Mouse (Mus musculus) embryonic facial prominence, embryonic 13.5 days (tissue): ENCODE results near the gene Aco2. TPM values are rescaled to one million over a fixed set of nuclear protein-coding genes. Genes with fewer than 3 reads are reported as not detected.

Source experiments
- ATAC-seq: fragments of 200-750 bp; cut with Nextera tagmentation; 2 replicates; pipeline ENCODE4 v1.8.0; 2017; ENCODE audit warnings: low read depth; ENCODE audit not compliant: insufficient number of reproducible peaks, insufficient read depth, low FRiP score, low TSS enrichment
- H3K27ac ChIP-seq: fragments of 300-500 bp; sonication (generic); 2 replicates; pipeline ENCODE4 v1.5.1; 2015; ENCODE audit warnings: moderate library complexity, mild to moderate bottlenecking, inconsistent platforms
- H3K27me3 ChIP-seq: fragments of 300-500 bp; sonication (generic); 2 replicates; pipeline ENCODE4 v1.6.1; 2015; ENCODE audit warnings: mild to moderate bottlenecking, inconsistent platforms
- H3K36me3 ChIP-seq: fragments of 300-500 bp; sonication (generic); 2 replicates; pipeline ENCODE4 v1.6.1; 2015; ENCODE audit warnings: mild to moderate bottlenecking, inconsistent platforms
- H3K4me1 ChIP-seq: fragments of 300-500 bp; sonication (generic); 2 replicates; pipeline ENCODE4 v1.6.1; 2015; ENCODE audit warnings: inconsistent platforms
- H3K4me2 ChIP-seq: fragments of 300-500 bp; sonication (generic); 2 replicates; pipeline ENCODE4 v1.6.1; 2015; ENCODE audit warnings: moderate library complexity, mild to moderate bottlenecking, inconsistent platforms
- H3K4me3 ChIP-seq: fragments of 300-500 bp; sonication (generic); 2 replicates; pipeline ENCODE4 v1.5.1; 2015; ENCODE audit warnings: mild to moderate bottlenecking, inconsistent platforms
- H3K9ac ChIP-seq: fragments of 300-500 bp; sonication (generic); 2 replicates; pipeline ENCODE4 v1.6.1; 2015; ENCODE audit warnings: mild to moderate bottlenecking, inconsistent platforms
- H3K9me3 ChIP-seq: fragments of 300-500 bp; sonication (generic); 2 replicates; pipeline ENCODE4 v1.6.1; 2016; ENCODE audit warnings: inconsistent platforms
- WGBS: fragments of 180-500 bp; shearing (Covaris S2); methylation state at CpG from one replicate; pipeline ENCODE4 v1.1.7; 2015; ENCODE audit warnings: mixed read lengths; 5-methylcytosine and 5-hydroxymethylcytosine counted together
- polyA plus RNA-seq: library from polyadenylated mRNA; unstranded; fragments of >200 nt; fragmentation: Nextera tagmentation; extraction: Ambion mirVana; gene quantifications from 2 replicates; pipeline ENCODE4 v1.2.1, GENCODE M21; 2015

Gene Aco2
- polyA plus RNA-seq, 1 experiment from 2014 or later, result 151 TPM

- Histone ChIP-seq H3K9me3 (no peaks in the 10 kb centered on the region), H3K4me2 (peak overlapping the region; percentile 65), H3K9ac (peak overlapping the region; percentile 67), H3K27ac (peak overlapping the region; percentile 68), H3K4me1 (peaks cover 27% of the 10 kb centered on the region), H3K27me3 (no peaks in the 10 kb centered on the region), H3K36me3 (no peaks in the 10 kb centered on the region), H3K4me3 (peak overlapping the region; percentile 42; the same call in 1 of the 2 replicates)
- no peak for ATAC-seq
- 68% methylated on average over 10 of the region's 10 CpGs for WGBS
These were observed 36.9 kb upstream of the Aco2 start for GRCm38 (mm10) chr15:81835007-81835880.

GRCm38 (mm10) chr15:81836124-81836821 lies 35.8 kb upstream of the Aco2 start:
- peak overlapping the region; percentile 67 for H3K9ac ChIP-seq
- under 1% methylated on average over 33 of the region's 33 CpGs for WGBS

GRCm38 (mm10) chr15:81836966-81837920 lies 34.9 kb upstream of the Aco2 start:
- WGBS, result 52% methylated on average over 7 of the region's 7 CpGs
- no peak overlapping the region for H3K9ac ChIP-seq
- H3K4me3 ChIP-seq, result peak overlapping the region; percentile 42
- H3K4me2 ChIP-seq, result peak overlapping the region; percentile 65
- H3K27ac ChIP-seq, result peak overlapping the region; percentile 68
- H3K9me3 ChIP-seq, result no peaks in the 10 kb centered on the region
- H3K36me3 ChIP-seq, result no peaks in the 10 kb centered on the region
- ATAC-seq, result no peak
- H3K4me1 ChIP-seq, result peaks cover 20% of the 10 kb centered on the region
- no peaks in the 10 kb centered on the region for H3K27me3 ChIP-seq

More at GRCm38 (mm10) chr15:81836124-81836821, 35.8 kb upstream of the Aco2 start:
- Histone ChIP-seq H3K27ac (peak overlapping the region; percentile 68), H3K36me3 (no peaks in the 10 kb centered on the region), H3K4me1 (peaks cover 25% of the 10 kb centered on the region), H3K4me3 (peak overlapping the region; percentile 42), H3K27me3 (no peaks in the 10 kb centered on the region), H3K9me3 (no peaks in the 10 kb centered on the region), H3K4me2 (peak overlapping the region; percentile 65)
- ATAC-seq, result peak; percentile 80

DNA sequence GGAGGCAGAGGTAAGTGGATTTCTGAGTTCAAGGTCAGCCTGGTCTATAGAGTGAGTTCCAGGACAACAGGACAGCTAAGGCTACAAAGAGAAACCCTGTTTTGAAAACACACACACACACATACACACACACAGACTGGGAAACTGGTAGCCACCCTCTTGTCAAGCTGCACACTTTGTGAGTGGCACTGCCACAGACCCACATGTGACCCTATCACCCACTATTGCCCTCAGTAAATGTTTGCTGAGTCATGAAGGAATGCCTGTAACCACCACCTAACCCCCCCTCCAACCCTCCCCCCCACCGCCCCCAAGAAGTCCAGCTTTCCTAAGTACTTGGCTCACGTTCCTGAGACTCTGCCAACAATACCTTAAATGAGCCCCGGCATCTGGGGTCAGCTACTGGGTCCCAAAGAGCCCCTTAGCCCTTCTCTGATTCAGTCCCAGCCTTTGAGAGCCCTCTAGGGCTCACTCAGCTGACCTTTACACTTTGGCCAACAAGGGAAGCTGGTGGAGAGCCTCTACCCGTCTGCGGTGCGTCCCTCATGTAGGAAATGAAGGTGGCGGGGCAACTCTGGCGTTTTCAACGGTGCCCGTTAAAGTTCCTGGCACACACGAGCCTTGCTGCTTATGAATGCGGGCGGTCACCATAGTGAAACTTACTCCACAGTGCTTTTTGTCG lies 33.4 kb upstream of the Aco2 start:
- no peak for ATAC-seq
- no peaks in the 10 kb centered on the region for H3K27me3 ChIP-seq
- H3K9me3 ChIP-seq, result no peaks in the 10 kb centered on the region
- WGBS, result 74% methylated on average over 14 of the region's 14 CpGs
- no peak overlapping the region for H3K4me3 ChIP-seq
- no peak overlapping the region for H3K9ac ChIP-seq
- H3K4me1 ChIP-seq, result peaks cover 20% of the 10 kb centered on the region
- H3K27ac ChIP-seq, result no peak overlapping the region; the same call in 1 of the 2 replicates
- no peaks in the 10 kb centered on the region for H3K36me3 ChIP-seq
- H3K4me2 ChIP-seq, result no peak overlapping the region

- WGBS, result 73% methylated on average over 5 of the region's 5 CpGs
- no peak for ATAC-seq
- Histone ChIP-seq H3K27me3 (no peaks in the 10 kb centered on the region), H3K4me2 (no peak overlapping the region), H3K27ac (no peak overlapping the region), H3K36me3 (no peaks in the 10 kb centered on the region), H3K4me1 (peaks cover 20% of the 10 kb centered on the region), H3K9me3 (no peaks in the 10 kb centered on the region), H3K4me3 (no peak overlapping the region), H3K9ac (0 out of 2 replicates have a peak overlapping the region, but pooled peaks have one; percentile 21)
These were observed 32.5 kb upstream of the Aco2 start for GRCm38 (mm10) chr15:81839634-81840033.

GRCm38 (mm10) chr15:81840306-81840705 lies 31.8 kb upstream of the Aco2 start:
- H3K4me3 ChIP-seq, result no peak overlapping the region
- no peak overlapping the region for H3K27ac ChIP-seq
- no peaks in the 10 kb centered on the region for H3K36me3 ChIP-seq
- no peaks in the 10 kb centered on the region for H3K27me3 ChIP-seq
- peaks cover 17% of the 10 kb centered on the region for H3K4me1 ChIP-seq
- no peaks in the 10 kb centered on the region for H3K9me3 ChIP-seq
- ATAC-seq, result no peak
- H3K9ac ChIP-seq, result no peak overlapping the region
- no peak overlapping the region for H3K4me2 ChIP-seq
- 93% methylated on average over 7 of the region's 7 CpGs for WGBS

DNA sequence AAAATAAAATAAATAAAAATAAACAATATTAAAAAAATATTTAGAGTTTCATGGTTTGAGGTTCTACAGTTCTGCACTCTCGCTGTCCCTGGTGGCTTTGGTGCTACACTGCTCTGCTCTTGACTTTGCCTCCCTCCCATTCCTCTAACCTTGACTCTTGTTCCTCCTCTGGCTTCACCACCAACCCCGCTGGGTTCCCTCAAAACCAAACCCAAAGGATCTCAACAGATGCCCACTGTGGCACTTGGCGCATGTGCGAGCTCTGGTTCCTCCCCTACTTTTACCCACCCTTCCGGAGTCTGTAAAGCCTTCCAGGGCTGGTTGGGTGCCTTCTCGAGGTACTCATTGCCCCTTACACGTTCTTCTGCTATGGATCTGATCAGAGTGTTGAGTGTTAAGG lies 29.8 kb upstream of the Aco2 start:
- 86% methylated on average over 7 of the region's 7 CpGs for WGBS
- no peaks in the 10 kb centered on the region for H3K9me3 ChIP-seq
- H3K4me1 ChIP-seq, result 0 out of 2 replicates have a peak, but pooled peaks cover 5% of the 10 kb centered on the region
- H3K27me3 ChIP-seq, result no peaks in the 10 kb centered on the region
- no peak for ATAC-seq
- no peak overlapping the region for H3K4me2 ChIP-seq
- no peak overlapping the region for H3K4me3 ChIP-seq
- no peak overlapping the region for H3K27ac ChIP-seq
- peaks cover 8% of the 10 kb centered on the region for H3K36me3 ChIP-seq
- no peak overlapping the region for H3K9ac ChIP-seq

DNA sequence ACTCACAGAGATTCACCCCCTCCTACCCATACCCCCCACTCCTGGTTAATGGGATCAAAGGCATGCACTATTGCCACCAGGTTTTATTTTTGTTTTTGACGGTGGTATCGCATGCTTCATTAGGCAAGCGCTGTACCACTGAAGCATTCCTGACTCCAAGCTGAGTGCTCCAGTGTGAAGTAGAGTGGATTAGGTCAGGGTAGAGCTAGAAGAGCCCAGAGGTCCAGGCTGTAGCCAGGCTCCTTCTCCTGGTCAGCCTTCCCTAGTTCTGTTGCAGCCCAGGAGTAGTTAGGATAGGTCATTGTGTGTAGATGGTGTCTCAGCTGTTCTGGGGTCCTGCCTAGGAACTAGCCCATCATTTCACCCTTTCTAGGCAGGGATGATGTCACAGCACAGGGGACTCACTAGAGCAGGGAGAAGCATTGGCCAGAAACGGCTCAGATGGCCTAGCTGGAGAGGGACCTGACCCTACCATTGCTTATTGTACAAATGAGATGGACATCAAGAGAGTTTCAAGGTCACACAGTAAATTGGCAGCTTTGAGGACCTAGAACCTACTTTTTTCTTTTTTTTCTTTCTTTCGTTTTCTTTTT lies 27.0 kb upstream of the Aco2 start:
- Histone ChIP-seq H3K4me1 (0 out of 2 replicates have a peak, but pooled peaks cover 5% of the 10 kb centered on the region), H3K27ac (no peak overlapping the region), H3K4me3 (no peak overlapping the region), H3K27me3 (no peaks in the 10 kb centered on the region), H3K36me3 (peaks cover 29% of the 10 kb centered on the region), H3K4me2 (no peak overlapping the region), H3K9ac (no peak overlapping the region), H3K9me3 (no peaks in the 10 kb centered on the region)
- ATAC-seq, result no peak
- WGBS, result 69% methylated on average over 5 of the region's 5 CpGs

GRCm38 (mm10) chr15:81845724-81846123 lies 26.4 kb upstream of the Aco2 start:
- no peaks in the 10 kb centered on the region for H3K9me3 ChIP-seq
- ATAC-seq, result no peak
- no peak overlapping the region for H3K4me2 ChIP-seq
- WGBS, result 26% methylated on average over 4 of the region's 4 CpGs
- H3K36me3 ChIP-seq, result peaks cover 35% of the 10 kb centered on the region
- no peaks in the 10 kb centered on the region for H3K27me3 ChIP-seq
- no peak overlapping the region for H3K27ac ChIP-seq
- H3K9ac ChIP-seq, result no peak overlapping the region
- no peak overlapping the region for H3K4me3 ChIP-seq
- 0 out of 2 replicates have a peak, but pooled peaks cover 5% of the 10 kb centered on the region for H3K4me1 ChIP-seq

DNA sequence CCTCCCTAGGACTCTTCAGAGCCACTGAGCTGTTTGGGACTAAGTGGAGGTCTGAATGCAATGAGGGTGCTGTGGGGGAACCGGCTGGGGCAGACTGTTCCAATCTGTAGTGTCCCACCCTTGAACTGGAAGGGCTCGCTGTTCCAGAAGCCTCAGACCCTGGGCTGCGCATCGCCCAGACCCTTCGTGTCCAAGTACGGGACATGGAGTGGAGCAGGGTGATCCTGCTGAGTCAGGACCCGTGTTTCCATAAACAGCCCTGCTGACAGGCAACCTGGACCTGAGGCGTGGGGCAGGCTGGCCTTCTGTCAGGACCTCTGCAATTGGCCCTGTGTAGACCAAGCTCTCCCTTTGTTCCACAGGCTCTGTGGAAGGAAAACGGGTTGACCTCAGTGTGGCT lies 25.4 kb upstream of the Aco2 start:
- Histone ChIP-seq H3K36me3 (peaks cover 45% of the 10 kb centered on the region), H3K27me3 (no peaks in the 10 kb centered on the region), H3K9me3 (no peaks in the 10 kb centered on the region), H3K4me2 (no peak overlapping the region), H3K4me3 (no peak overlapping the region), H3K27ac (no peak overlapping the region), H3K9ac (no peak overlapping the region), H3K4me1 (0 out of 2 replicates have a peak, but pooled peaks cover 5% of the 10 kb centered on the region)
- no peak for ATAC-seq
- 89% methylated on average over 9 of the region's 9 CpGs for WGBS
